Mouse (Mus musculus): ENCODE measurements around the gene Actn2. TPM values are rescaled to one million over a fixed set of nuclear protein-coding genes. Genes with fewer than 3 reads are reported as not detected.

The Actn2 gene
- polyA plus RNA-seq (2016; fragmentation: Nextera tagmentation; extraction: Ambion mirVana), result 17.8 and 27.3 TPM in 2 replicates

- Histone ChIP-seq H3K27ac (no peak within 1 kb of the TSS), H3K4me1 (no peaks in the 10 kb centered on the region), H3K4me3 (peak within 1 kb of the TSS; percentile 39), H3K36me3 (no peaks in the 10 kb centered on the region), H3K9ac (peak within 1 kb of the TSS; percentile 56), H3K27me3 (replicated peaks) (no peaks in the 10 kb centered on the region), H3K9me3 (no peaks in the 10 kb centered on the region), H3K4me2 (replicated peaks) (peak within 1 kb of the TSS; percentile 81)
- peak; percentile 99 for ATAC-seq (ENCODE audit: low FRiP score, low read depth)
- under 1% methylated on average over 43 of the region's 43 CpGs for WGBS
Observed at GRCm38 (mm10) chr13:12340183-12340975, at the start of gene Actn2. Gene Actn2 (minus strand): TSS chr13:12340760.

GRCm38 (mm10) chr13:12386286-12386685, 45.7 kb upstream of the Actn2 start:
- H3K4me2 ChIP-seq (replicated peaks), result no peak overlapping the region
- H3K4me1 ChIP-seq, result no peaks in the 10 kb centered on the region
- no peaks in the 10 kb centered on the region for H3K9me3 ChIP-seq
- H3K9ac ChIP-seq, result no peak overlapping the region
- no peak overlapping the region for H3K4me3 ChIP-seq
- no peaks in the 10 kb centered on the region for H3K27me3 ChIP-seq (replicated peaks)
- H3K36me3 ChIP-seq, result no peaks in the 10 kb centered on the region
- ATAC-seq (ENCODE audit: low FRiP score, low read depth), result no peak
- no peak overlapping the region for H3K27ac ChIP-seq

- H3K27me3 ChIP-seq (replicated peaks), result no peaks in the 10 kb centered on the region
- ATAC-seq (ENCODE audit: low FRiP score, low read depth), result no peak
- no peaks in the 10 kb centered on the region for H3K4me1 ChIP-seq
- H3K9ac ChIP-seq, result no peak overlapping the region
- no peaks in the 10 kb centered on the region for H3K36me3 ChIP-seq
- H3K4me2 ChIP-seq (replicated peaks), result no peak overlapping the region
- no peak overlapping the region for H3K4me3 ChIP-seq
- H3K9me3 ChIP-seq, result no peaks in the 10 kb centered on the region
- no peak overlapping the region for H3K27ac ChIP-seq
Observed at GRCm38 (mm10) chr13:12384796-12385195, 44.2 kb upstream of the Actn2 start.

DNA sequence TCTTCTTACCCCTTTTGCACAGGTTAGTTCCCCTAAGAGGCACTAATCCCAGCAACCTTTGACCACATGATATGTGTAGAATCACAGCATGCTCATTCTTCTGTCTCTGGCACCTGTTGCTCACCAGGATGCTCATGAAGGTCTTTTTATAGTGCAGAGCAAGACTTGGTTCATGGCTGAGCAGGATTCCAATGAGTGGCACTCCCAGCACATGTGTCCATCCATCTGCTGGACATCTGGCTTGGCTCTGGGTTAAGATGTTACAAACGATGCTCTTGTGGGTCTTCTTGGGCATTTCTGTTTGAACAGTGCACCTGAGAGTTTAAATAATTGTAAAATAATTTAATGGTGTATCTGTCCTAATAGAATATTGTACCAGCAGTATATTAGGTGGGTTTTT, 36.2 kb upstream of the Actn2 start:
- no peak for ATAC-seq (ENCODE audit: low FRiP score, low read depth)

GRCm38 (mm10) chr13:12372755-12373154, 32.2 kb upstream of the Actn2 start:
- Histone ChIP-seq H3K4me2 (replicated peaks) (no peak overlapping the region), H3K4me1 (no peaks in the 10 kb centered on the region), H3K4me3 (no peak overlapping the region), H3K9me3 (no peaks in the 10 kb centered on the region), H3K9ac (no peak overlapping the region), H3K27me3 (replicated peaks) (no peaks in the 10 kb centered on the region), H3K27ac (no peak overlapping the region), H3K36me3 (no peaks in the 10 kb centered on the region)
- ATAC-seq (ENCODE audit: low FRiP score, low read depth), result no peak
- 86% methylated on average over 3 of the region's 3 CpGs for WGBS

More for the DNA sequence above, 36.2 kb upstream of the Actn2 start:
- Histone ChIP-seq H3K9ac (no peak overlapping the region), H3K4me3 (no peak overlapping the region), H3K4me1 (no peaks in the 10 kb centered on the region), H3K27me3 (replicated peaks) (no peaks in the 10 kb centered on the region), H3K9me3 (no peaks in the 10 kb centered on the region), H3K4me2 (replicated peaks) (no peak overlapping the region), H3K27ac (no peak overlapping the region), H3K36me3 (no peaks in the 10 kb centered on the region)
- WGBS, result 65% methylated on average over 1 of the region's 1 CpGs

- H3K4me2 ChIP-seq (replicated peaks), result no peak overlapping the region
- WGBS, result 87% methylated on average over 11 of the region's 11 CpGs
- H3K4me1 ChIP-seq, result no peaks in the 10 kb centered on the region
- no peaks in the 10 kb centered on the region for H3K36me3 ChIP-seq
- H3K9ac ChIP-seq, result no peak overlapping the region
- no peaks in the 10 kb centered on the region for H3K9me3 ChIP-seq
- ATAC-seq (ENCODE audit: low FRiP score, low read depth), result no peak
- no peak overlapping the region for H3K27ac ChIP-seq
- H3K27me3 ChIP-seq (replicated peaks), result no peaks in the 10 kb centered on the region
- H3K4me3 ChIP-seq, result no peak overlapping the region
Observed at GRCm38 (mm10) chr13:12369930-12370329, 29.4 kb upstream of the Actn2 start.

DNA sequence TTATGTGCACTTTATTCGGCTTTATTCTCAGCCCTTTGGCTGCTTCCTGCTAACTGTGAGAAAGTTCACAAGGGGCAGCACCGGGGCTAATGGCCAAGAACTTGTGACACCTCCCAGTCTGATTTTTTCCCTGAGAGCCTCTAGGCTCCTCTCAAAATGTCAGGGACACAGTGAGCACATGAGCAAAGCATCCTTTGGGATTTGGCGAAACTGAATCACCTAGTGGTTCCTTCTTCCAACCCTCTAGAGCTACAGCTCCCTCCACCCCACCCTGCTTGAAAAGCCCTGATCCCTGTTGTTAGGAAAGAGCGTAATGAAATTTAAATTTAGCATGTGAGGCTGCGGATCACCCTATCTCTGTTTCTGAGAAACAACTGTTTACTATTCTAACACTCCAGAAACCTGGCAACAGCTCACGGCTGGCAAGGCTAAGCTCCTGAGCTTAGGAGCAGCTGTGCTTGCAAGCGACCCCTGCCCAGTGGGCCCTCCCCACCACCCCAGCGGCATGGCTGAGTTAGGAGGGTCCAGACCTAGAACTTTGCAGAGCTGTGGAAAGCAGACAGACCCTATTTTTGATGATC, 28.6 kb upstream of the Actn2 start:
- WGBS, result 65% methylated on average over 8 of the region's 8 CpGs
- no peak overlapping the region for H3K4me2 ChIP-seq (replicated peaks)

DNA sequence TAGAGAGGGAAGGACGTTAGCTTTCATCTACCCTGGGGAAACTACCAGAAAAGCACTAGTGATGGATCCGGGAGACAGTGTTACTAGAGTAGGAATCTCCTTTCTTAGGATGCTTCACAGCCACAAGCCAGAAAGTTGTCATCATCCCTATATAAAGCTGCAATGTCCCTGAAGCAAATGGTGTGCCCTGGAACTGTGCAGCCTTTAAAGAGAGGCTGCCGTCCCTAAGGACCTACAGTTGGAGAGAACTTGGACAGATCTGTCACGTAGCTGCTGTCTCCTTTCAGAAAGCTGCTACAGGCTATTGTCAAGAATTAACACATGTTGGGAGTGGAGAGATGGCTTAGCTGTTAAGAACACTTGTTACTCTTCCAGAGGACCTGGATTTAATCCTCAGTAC, 20.9 kb upstream of the Actn2 start:
- Histone ChIP-seq H3K9ac (no peak overlapping the region), H3K4me1 (no peaks in the 10 kb centered on the region), H3K9me3 (no peaks in the 10 kb centered on the region), H3K27ac (no peak overlapping the region), H3K36me3 (no peaks in the 10 kb centered on the region), H3K4me3 (no peak overlapping the region), H3K4me2 (replicated peaks) (no peak overlapping the region), H3K27me3 (replicated peaks) (no peaks in the 10 kb centered on the region)
- no peak for ATAC-seq (ENCODE audit: low FRiP score, low read depth)
- WGBS, result 84% methylated on average over 4 of the region's 4 CpGs

More for the DNA sequence above, 28.6 kb upstream of the Actn2 start:
- ATAC-seq (ENCODE audit: low FRiP score, low read depth), result no peak
- Histone ChIP-seq H3K4me1 (no peaks in the 10 kb centered on the region), H3K36me3 (no peaks in the 10 kb centered on the region), H3K9ac (no peak overlapping the region), H3K27ac (no peak overlapping the region), H3K27me3 (replicated peaks) (no peaks in the 10 kb centered on the region), H3K9me3 (no peaks in the 10 kb centered on the region), H3K4me3 (no peak overlapping the region)

DNA sequence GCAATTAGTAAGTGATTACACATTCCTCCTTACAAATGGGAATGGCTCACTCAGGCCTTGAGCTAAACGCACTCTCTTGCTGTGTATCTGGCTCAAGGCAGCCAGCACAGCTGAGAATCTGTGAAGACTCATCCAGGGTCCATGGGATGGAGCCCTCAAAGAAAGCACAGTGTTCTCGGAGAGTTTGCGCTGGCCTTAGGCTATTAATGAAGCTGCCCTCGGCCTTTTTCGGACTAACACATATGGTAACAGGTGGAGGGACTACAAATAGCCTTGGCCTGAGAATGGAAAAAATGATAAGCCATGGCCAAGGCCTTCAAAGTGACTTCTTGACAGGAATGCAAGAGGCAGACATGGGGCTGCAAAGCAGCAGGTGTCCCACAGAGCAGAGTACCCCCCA, 17.0 kb upstream of the Actn2 start:
- H3K27me3 ChIP-seq (replicated peaks), result no peaks in the 10 kb centered on the region
- no peaks in the 10 kb centered on the region for H3K9me3 ChIP-seq
- 83% methylated on average over 5 of the region's 5 CpGs for WGBS
- no peak overlapping the region for H3K4me2 ChIP-seq (replicated peaks)
- H3K36me3 ChIP-seq, result no peaks in the 10 kb centered on the region
- no peak for ATAC-seq (ENCODE audit: low FRiP score, low read depth)
- no peaks in the 10 kb centered on the region for H3K4me1 ChIP-seq
- H3K27ac ChIP-seq, result no peak overlapping the region
- H3K9ac ChIP-seq, result no peak overlapping the region
- no peak overlapping the region for H3K4me3 ChIP-seq

DNA sequence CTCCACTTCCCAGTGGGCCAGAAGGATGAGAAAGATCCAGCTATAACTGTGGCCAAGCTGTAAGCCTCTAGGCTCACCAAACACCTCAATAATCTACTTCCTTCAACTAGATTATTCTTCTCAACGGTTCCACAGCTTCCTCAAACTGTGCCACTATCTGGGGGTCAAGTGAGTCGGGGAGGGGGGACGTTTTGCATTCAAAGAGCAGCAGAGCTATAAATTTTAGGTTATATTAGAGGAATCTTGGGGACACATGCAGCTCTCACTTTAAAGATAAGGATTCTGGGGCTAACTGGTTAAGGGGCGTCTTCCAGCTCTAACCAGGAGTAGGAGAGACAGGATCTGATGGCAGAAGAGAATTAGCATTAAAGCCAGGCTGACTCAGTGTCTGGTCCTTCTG, 15.6 kb upstream of the Actn2 start:
- Histone ChIP-seq H3K27ac (no peak overlapping the region), H3K4me3 (no peak overlapping the region), H3K27me3 (replicated peaks) (no peaks in the 10 kb centered on the region), H3K4me2 (replicated peaks) (no peak overlapping the region), H3K9ac (no peak overlapping the region), H3K4me1 (no peaks in the 10 kb centered on the region), H3K9me3 (no peaks in the 10 kb centered on the region), H3K36me3 (no peaks in the 10 kb centered on the region)
- ATAC-seq (ENCODE audit: low FRiP score, low read depth), result no peak
- WGBS, result 72% methylated on average over 4 of the region's 4 CpGs

DNA sequence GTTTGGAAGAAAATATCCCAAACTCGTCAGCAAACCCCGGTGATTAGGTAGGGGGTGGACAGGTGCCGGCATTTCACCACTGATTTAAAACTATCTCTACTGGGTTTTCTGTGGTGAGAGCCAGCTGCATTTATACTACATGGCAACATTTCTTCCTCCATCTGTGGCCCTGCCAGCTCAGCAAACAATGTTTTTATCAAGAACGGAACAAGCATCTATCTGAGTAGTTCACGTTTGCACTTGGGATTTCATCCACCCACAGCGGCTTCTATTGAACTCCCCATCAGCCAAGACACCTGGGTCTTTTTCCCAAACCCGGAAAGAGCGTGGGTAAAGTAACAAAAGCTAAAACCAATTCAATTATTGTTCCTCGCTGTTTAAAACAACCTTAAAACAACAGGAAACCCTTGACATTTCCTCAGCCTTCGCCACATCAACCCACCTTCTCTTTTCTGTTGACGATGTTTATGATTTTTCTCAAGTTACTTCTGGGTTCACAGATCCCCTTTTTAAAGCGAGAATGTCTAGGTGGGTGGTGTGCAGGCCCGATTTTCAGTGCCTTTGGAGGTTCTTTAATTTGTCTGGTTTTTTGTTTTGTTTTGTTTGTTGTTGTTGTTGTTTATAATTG, 8.8 kb upstream of the Actn2 start:
- H3K4me2 ChIP-seq (replicated peaks), result no peak overlapping the region
- no peak overlapping the region for H3K4me3 ChIP-seq
- ATAC-seq (ENCODE audit: low FRiP score, low read depth), result no peak
- H3K27me3 ChIP-seq (replicated peaks), result no peaks in the 10 kb centered on the region
- no peaks in the 10 kb centered on the region for H3K4me1 ChIP-seq
- no peaks in the 10 kb centered on the region for H3K9me3 ChIP-seq
- no peak overlapping the region for H3K27ac ChIP-seq
- H3K36me3 ChIP-seq, result no peaks in the 10 kb centered on the region
- H3K9ac ChIP-seq, result no peak overlapping the region
- 78% methylated on average over 13 of the region's 13 CpGs for WGBS

GRCm38 (mm10) chr13:12346837-12347236, 6.3 kb upstream of the Actn2 start:
- H3K9ac ChIP-seq, result no peak overlapping the region
- H3K36me3 ChIP-seq, result no peaks in the 10 kb centered on the region
- no peaks in the 10 kb centered on the region for H3K9me3 ChIP-seq
- H3K4me2 ChIP-seq (replicated peaks), result no peak overlapping the region
- H3K27ac ChIP-seq, result no peak overlapping the region
- H3K4me1 ChIP-seq, result no peaks in the 10 kb centered on the region
- no peaks in the 10 kb centered on the region for H3K27me3 ChIP-seq (replicated peaks)
- no peak for ATAC-seq (ENCODE audit: low FRiP score, low read depth)
- H3K4me3 ChIP-seq, result no peak overlapping the region
- WGBS, result 81% methylated on average over 3 of the region's 3 CpGs

Measured in neural tube, embryonic 12.5 days (tissue).